Mouse (Mus musculus) myocyte (in vitro differentiated cells): ENCODE results near the gene Sptlc2.

Experiments used
- CEBPB ChIP-seq: IDR thresholded peaks from 2 replicates; pipeline ENCODE4 v1.6.1; 2011; ENCODE audit warnings: mild to moderate bottlenecking, moderate library complexity; ENCODE audit not compliant: poor library complexity, insufficient read depth, severe bottlenecking
- E2F4 ChIP-seq: IDR thresholded peaks from one replicate; pipeline ENCODE4 v1.6.1; 2011; ENCODE audit warnings: mild to moderate bottlenecking, control low read depth, moderate library complexity; ENCODE audit not compliant: insufficient read depth
- MAX ChIP-seq: IDR thresholded peaks from one replicate; pipeline ENCODE4 v1.6.1; 2011; ENCODE audit warnings: low read depth, mild to moderate bottlenecking, control low read depth
- MYOD1 ChIP-seq, 3 experiments: IDR thresholded peaks; one replicate each; pipeline ENCODE4 v1.6.1; 2011; ENCODE audit warnings: control low read depth in 2 of 3, low read depth in 2 of 3, mild to moderate bottlenecking in 2 of 3, moderate library complexity in 1 of 3; ENCODE audit not compliant: insufficient read length in 2 of 3, control insufficient read depth in 1 of 3
- MYOG ChIP-seq, 3 experiments: IDR thresholded peaks; one replicate each; pipeline ENCODE4 v1.6.1; 2011; ENCODE audit warnings: control low read depth in 2 of 3, low read depth in 2 of 3, mild to moderate bottlenecking in 2 of 3; ENCODE audit not compliant: insufficient read length in 2 of 3, control insufficient read depth in 1 of 3, insufficient read depth in 1 of 3
- POLR2A ChIP-seq: IDR thresholded peaks from one replicate; pipeline ENCODE4 v1.6.1; 2011; ENCODE audit warnings: low read depth, mild to moderate bottlenecking, control low read depth, moderate library complexity; ENCODE audit not compliant: insufficient read length
- POLR2AphosphoS2 ChIP-seq: IDR thresholded peaks from one replicate; pipeline ENCODE4 v1.6.1; 2011; ENCODE audit warnings: low read depth, control low read depth; ENCODE audit not compliant: insufficient read length
- REST ChIP-seq: IDR thresholded peaks from one replicate; pipeline ENCODE4 v1.6.1; 2011; ENCODE audit warnings: mild to moderate bottlenecking, control low read depth, moderate library complexity; ENCODE audit not compliant: insufficient read depth, insufficient read length
- TCF12 ChIP-seq: IDR thresholded peaks from one replicate; pipeline ENCODE4 v1.6.1; 2011; ENCODE audit warnings: mild to moderate bottlenecking, control low read depth; ENCODE audit not compliant: poor library complexity, insufficient read depth, severe bottlenecking
- TCF3 ChIP-seq: IDR thresholded peaks from one replicate; pipeline ENCODE4 v1.6.1; 2011; ENCODE audit warnings: low read depth, control low read depth; ENCODE audit not compliant: insufficient read length
- USF1 ChIP-seq: IDR thresholded peaks from one replicate; pipeline ENCODE4 v1.6.1; 2011; ENCODE audit warnings: low read depth, mild to moderate bottlenecking, control low read depth, moderate library complexity

GRCm38 (mm10) chr12:87381380-87381682 lies 6.8 kb downstream of the Sptlc2 start:
- TF ChIP-seq MYOG (IDR thresholded peaks at IDR 0.05; ENCODE audit: control insufficient read depth in 1 of 3, insufficient read depth in 1 of 3, insufficient read length in 2 of 3, low read depth in 2 of 3) (no peak), POLR2A (no peak), REST (no peak), CEBPB (no peak), TCF12 (no peak), POLR2AphosphoS2 (no peak), USF1 (no peak), TCF3 (no peak), E2F4 (no peak), MYOD1 (IDR thresholded peaks at IDR 0.05; ENCODE audit: control insufficient read depth in 1 of 3, insufficient read length in 2 of 3, low read depth in 2 of 3) (no peak), MAX (no peak)
